Mouse (Mus musculus): ENCODE data around the gene Gapdh.
A peak's percentile ranks its signal among the peaks of the same experiment; 100 is the strongest.

The Gapdh gene

DNA sequence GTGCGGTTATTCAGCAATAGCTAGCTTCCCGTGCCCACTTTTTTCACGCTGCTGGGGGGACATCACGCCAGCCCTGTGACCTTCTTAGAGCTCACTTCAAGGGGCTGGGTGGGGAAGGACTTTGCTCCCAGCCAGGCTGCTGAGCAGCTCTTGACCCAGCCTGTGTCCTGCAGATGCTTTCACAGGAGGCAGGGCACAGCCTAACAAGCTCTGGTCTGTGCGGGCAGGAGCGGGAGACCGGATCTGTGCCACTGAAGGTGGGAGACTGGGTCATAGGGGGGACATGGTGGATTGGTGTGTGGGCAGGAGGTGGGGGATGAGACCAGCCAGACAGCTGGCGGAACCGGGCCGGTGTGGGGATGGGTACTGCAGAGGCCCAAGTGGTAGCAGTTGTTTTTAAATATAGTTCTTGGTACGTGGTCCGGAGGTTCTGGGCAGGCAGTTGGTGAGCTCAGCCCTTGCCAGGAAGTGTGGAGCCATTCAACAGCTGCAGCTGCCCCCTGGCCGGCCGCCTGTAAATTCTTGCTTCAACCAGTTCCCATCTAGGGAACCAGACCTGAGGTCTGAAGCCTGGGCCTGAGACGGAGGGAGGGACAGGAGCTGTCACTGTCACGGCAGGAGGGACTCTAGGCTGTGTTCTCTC is 17.2 kb downstream of the Gapdh start:
- DNase-seq (ENCODE audit: low spot score): no peak

DNA sequence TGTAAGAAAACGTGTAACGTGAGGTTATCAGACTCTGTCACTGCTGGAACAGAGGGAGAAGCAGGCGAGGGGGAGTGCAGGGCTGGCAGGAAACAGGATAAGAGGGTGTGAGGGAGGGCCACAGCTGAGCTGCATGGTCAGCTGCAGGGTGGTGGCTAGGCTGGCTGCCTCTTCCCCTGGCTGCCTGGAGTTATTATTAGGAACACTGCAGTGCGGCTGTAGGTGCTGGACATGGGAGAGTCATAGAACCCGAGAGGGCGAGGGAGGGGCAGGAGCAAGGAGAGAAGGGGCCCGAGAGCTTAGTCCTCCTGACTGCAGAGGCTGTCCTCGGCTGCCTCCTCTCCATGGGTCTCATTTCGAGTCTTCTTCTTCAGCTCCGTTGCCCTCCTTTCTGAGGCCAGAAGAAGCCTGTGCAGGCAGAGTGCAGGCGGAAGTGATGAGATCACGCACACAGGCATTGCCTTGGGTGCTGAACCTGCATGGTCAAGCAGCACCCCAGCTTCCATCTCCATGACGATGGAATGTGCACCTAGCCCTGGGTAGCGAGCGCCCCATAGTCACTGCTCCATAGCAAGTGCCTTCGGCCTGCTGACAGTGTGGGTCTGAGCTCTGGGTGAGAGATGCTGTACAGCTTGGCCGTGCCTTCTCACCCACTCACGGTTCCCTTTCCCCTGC is 17.9 kb downstream of the Gapdh start:
- no peak for DNase-seq (ENCODE audit: low spot score)

DNA sequence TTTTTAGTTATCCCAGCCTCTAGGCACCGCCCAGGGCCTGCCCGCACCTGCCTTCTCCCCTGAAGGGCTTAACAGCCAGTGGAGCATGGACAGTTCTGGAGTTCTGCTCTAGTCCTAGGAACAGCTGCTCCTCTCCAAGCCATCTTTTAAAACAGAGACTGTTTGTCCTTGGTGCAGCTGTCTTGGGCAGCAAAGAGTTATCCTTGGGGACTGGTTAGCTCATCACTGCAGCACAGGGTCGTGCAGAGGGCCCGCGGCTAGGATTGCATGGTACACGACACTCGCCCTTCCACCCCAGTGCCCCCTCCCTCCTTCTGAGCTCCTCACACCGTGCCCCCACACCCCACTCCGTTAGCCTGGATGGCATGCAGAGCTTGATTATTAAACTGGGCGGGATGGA is 18.9 kb downstream of the Gapdh start:
- DNase-seq (ENCODE audit: low spot score): no peak

DNA sequence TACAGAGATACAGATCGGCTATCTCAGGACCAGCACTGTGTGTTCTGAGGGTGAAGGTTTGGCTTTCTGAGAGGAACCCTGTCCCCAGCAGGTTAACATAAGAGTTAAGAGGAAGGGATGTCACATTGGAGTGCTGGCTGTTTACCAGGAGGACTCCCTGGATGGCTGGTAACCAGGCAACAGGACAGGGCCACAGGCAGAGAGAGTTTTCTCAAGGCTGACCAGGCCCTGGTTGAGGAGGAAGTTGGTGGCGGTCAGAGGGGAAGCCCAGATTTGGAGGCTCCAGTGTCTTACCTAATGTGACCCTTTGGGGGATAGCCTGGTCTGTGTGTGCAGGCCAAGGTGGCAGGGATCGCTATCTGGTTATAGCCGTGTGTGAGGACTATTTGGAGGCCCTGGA is 19.5 kb downstream of the Gapdh start:
- DNase-seq (ENCODE audit: low spot score): no peak

DNA sequence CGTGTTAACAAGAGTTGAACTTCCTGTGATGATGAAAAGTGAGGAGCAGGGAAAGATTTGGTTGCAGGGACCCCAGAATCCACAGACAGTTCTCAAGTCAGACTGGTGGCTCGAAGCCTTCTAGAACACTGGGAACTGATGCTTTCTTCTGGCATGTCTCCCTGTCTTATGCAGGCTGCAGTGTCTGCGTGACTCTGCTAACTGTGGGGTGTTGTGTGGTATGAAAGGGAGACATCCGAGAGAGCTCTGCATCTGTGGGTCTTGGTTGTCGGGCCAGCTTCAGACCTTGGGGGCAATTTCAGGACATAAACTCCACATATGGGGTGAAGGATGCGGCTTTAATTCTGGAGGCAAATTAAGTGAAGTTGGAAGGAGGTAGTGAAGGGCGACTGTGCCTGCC is 20.1 kb downstream of the Gapdh start:
- DNase-seq (ENCODE audit: low spot score): no peak

DNA sequence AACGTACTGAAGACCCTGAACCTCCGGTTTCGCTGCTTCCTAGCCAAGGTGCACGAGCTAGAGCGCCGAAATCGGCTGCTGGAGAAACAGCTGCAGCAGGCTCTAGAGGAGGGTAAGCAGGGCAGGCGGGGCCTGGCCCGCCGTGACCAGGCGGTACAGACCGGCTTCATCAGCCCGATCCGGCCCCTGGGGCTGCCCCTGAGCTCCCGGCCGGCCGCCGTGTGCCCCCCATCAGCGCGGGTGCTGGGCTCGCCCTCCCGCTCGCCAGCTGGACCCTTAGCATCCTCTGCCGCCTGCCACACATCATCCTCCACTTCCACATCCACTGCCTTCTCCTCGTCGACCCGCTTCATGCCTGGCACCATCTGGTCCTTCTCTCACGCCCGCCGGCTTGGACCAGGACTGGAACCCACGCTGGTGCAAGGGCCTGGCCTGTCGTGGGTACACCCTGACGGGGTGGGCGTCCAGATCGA is 20.8 kb downstream of the Gapdh start:
- no peak for DNase-seq (ENCODE audit: low spot score)

DNA sequence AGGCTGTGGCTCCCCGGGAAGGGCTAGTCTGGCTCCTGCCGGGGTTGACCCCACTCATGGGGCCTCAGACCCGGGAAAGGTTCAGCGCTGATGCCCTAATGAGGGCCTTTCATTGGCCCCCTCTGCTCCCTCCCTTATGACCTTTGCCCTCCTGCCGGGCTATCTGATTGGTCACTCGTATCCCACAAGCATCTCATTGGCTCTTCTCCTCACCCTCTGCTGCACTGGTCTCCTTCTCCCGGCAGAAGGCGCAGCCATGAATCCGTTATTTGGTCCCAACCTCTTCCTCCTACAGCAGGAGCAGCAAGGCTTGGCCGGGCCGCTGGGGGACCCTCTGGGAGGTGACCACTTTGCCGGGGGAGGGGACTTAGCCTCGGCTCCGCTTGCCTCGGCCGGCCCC is 21.3 kb downstream of the Gapdh start, which contains the start of gene Iffo1:
Gene Iffo1 (plus strand): TSS at position 241 of the 400 bp plus-strand sequence.
- peak; percentile 94 for DNase-seq (ENCODE audit: low spot score)

DNA sequence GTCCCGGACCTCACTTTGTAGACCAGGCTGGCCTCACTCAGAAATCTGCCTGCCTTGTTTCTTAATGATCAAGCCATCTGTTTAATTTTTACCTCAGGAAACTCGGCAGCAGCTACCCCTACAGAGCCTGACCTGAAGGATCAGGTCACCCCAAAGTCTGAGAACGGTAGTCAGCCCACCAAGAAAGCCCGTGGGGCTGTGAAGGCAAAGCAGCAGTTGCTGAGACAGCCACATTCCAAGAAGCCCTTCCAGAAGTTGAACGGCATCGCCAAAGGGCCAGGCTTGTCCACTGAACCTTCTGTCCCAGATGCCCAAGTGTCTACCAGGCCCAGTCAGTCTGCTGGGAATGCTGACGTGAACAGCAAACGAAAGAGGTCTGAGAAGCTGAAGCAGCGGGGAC is 22.4 kb downstream of the Gapdh start:
- DNase-seq (ENCODE audit: low spot score): no peak

DNA sequence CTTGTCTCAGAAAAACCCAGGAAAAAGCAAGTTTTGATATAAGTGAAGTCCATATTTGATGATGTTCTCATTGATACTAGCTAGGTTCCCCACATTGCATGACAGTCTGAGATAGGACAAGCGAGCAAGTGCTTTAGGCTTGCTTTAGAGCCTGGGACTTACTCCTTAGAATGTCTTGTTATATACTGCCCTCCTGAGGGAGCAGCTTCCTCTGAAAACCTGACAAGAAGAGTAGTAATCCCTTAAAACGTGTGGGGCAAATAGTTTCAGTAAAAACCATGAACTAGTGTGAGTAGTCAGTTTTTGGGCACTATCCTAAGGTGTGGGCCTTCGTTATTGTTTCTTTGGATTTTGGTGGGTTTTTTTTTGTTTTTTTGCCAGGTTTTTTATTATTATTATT is 23.1 kb downstream of the Gapdh start:
- DNase-seq (ENCODE audit: low spot score): peak; percentile 47

DNA sequence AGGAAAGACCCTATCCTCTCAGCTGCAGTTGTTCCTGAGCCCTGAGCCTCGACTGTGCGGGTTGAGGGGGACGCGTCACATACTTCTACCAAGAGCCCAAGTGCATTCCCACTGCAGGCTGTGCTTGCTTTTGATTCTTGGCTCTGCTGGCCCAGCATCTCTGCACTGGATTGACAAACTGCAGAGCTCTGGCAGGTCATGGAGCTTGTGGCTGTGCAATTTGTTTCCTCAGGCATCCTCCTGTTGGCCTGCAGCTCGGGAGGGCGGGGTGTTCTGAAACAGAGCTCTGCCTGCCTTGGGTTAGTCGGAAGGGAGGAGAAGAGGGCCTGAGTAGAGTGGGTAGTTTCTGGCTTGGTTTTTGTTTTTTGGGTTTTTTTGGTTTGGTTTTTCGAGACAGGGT is 23.8 kb downstream of the Gapdh start:
- no peak for DNase-seq (ENCODE audit: low spot score)

DNA sequence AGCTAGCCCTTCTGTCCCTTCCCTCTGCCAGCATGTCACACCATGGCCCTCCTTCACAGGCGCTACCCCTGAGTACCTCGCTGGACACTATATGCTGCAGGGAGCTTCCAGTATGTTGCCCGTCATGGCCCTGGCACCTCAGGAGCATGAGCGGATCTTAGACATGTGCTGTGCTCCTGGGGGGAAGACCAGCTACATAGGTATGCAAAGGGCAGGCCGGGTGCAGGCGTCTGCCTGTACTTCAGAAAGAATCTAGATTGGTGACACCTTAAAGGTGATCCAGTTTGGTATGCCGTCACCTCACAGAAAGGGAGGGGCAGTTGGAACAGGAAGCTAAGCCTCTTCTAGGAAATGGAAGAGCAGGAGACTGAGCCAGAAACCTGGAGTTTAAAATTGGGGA is 26.5 kb downstream of the Gapdh start:
- DNase-seq (ENCODE audit: low spot score): no peak

DNA sequence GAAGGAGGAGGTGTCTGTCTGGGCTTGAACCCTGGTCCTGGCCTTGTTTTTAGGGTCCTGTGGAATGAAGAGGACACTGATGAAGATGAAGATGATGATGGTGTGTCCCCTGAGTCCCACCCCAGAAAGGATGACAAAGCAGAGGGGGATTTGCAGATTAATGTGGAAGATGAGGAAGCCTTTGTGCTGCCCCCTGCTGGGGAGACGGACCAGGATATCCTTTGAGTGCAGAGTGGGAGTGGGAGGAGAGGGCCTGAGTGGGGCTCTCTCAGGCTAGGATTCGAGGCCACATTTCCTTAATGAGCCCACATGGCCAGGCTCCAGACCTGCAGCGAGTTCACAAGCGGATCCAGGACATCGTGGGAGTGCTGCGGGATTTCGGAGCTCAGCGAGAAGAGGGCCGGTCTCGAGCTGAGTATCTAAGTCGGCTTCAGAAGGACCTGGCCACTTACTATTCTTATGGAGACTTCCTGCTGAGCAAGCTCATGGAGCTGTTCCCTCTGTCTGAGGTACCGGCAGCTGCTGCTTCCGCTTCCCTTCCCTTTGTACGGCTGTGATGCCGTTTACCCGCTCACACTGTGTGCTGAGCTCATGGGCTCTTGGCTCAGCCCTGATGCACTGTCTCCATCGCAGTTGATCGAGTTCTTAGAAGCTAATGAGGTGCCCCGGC is 29.1 kb downstream of the Gapdh start:
- DNase-seq (ENCODE audit: low spot score): peak; percentile 68

DNA sequence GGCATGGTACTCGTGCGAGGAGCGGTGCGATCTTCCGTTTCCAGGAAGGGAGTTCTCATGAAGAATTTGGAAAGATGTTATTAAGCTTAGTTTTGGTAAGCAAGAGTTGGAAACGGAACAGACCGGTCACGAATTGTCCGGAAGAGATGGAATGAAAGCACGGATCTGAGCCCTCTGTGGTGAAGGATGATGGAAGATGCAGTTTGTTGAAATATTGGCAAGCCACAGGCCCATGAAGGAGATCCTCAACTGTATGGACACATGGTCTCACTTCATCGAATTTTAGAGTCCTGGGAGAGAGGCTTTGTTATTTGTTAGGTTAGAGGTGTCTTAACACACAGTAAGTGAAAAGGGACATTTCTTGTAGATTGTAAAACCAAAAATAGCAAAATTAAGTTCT is 33.8 kb downstream of the Gapdh start:
- DNase-seq (ENCODE audit: low spot score): no peak

DNA sequence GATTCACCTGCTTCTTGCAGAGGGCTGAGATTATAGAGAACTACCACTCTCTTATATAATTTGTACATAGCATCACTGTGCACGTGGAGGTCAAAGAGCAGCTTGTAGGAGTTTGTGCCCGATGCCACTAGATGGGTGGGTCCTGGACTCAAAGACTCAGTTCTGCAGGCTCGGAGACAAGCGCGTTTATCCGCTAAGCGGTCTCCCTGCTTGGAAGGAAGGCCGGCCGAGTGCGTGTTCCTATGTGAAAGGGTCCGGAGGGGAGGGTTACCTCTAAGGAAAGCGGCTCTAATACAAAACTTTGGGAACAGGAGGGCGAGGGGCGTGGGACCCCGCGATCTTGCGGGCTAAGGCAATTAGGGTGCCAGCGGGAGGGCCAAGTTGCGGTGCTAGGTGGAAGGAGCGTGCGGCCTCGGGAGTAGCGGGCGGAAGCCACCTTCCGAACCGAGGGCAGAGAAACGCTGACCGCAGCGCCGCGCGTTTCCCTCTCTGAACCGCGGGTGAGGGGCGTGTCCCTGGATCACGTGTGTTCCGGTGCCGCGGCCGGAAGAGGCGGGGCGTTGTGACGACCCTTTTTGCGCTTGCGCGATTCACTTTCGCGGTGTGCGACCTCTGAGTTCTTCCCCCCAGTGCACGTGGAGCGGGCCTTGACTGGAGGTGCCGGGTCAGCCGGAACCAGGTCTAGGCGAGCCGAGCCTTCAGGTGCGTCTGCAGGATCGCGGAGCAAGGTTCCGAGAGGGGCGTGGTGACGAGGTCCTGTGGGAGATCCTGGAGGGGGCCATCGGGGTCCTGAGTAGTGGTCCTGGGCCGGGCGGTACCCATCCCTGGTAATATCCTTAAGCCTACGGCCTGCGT is 34.7 kb downstream of the Gapdh start, which contains the start of gene Nop2:
Gene Nop2 (plus strand): TSS at position 608 of the 855 bp plus-strand sequence.
- DNase-seq (ENCODE audit: low spot score): peak; percentile 97

DNA sequence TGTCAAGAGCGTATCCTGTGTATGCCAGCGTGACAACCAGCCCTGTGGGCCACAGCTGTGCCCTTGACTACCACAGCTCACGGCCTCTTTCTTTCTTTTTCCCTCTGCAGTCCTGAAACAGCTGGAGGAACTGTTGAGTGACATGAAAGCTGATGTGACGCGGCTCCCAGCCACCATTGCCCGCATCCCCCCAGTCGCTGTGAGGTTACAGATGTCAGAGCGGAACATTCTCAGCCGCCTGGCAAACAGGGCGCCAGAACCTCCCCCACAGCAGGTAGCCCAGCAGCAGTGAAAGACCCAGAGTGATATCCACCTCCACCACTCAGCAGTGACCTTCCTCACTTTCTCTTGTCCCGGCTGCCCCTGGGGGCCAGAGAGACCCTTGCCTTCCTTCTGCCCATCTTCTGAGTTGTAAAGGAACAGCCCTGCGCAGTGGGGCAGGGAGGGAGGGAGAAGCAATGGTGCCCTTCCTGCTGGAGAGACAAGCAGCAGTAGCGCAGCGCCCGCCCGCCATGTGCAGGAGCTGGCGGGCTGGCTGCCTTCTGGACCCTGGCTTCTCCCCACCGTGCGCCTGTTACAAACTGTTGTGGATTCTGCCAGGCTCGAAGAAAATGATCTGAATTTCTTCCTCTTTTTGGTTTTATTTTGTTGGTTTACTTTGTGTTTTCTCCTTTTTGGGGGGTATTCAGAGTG is 36.4 kb downstream of the Gapdh start:
- no peak for DNase-seq (ENCODE audit: low spot score)

DNA sequence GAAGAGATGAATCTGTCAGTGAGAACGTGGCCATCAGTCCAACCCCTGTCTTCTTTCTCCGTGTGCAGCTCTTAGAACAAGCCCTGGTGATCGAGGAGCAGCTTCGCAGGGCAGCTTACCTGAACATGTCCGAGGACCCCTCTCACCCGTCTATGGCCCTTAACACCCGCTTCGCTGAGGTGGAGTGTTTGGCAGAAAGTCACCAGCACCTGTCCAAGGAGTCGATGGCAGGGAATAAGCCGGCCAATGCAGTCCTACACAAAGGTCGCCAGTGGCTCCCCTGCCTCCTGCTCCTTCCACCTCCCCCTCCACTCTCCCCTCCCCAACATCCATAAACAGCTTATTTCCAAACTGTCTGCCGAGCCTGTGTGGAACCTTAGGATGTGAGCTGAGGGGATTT is 37.5 kb downstream of the Gapdh start:
- DNase-seq (ENCODE audit: low spot score): no peak

DNA sequence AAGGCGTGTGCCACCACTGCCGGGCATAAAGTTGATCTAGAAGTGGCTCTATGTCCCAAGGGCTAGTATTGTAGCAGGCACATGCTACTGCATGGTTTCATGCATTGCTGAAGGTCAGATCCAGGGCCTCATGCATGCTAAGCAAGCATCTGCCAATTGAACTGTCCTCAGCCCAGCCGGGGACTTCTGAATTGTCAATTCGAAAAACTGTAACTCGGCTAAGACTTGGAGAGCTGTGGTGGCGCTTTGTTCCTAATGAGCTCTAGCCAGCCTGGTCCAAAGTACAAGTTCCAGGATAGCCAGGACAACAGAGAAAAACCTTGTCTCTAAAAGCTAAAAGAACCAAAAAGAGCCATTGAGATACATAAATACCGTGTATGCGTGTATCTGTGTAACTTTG is 46.9 kb downstream of the Gapdh start:
- DNase-seq (ENCODE audit: low spot score): no peak

DNA sequence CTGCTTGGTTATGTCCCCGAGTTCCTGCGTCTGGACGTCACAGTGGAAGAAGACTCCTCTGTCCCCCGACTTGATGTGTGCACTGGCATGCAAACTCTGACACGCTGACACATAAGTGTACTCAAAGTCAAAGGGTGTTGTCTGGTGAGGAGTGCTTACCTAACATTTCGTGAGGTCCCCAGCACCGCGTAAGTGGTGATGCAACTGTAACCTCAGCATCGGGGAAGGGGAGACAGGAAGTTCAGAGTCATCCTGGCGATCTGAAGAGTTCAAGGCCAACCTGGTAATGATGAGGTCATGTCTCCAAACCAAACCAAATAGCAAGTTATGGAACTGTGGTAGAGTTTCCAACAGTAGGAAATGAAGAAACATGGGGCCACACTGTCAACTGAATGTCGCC is 53.7 kb downstream of the Gapdh start:
- no peak for DNase-seq (ENCODE audit: low spot score)

Measured in retina, embryonic 14.5 days (tissue).